Mouse (Mus musculus) neural tube, postnatal 0 days (tissue): ENCODE results near the gene Ilf3. TPM values are rescaled to one million over a fixed set of nuclear protein-coding genes. Genes with fewer than 3 reads are reported as not detected.

Experiments
- polyA plus RNA-seq: library from polyadenylated mRNA; unstranded; fragments of >200 nt; fragmentation: Nextera tagmentation; extraction: Ambion mirVana; gene quantifications from 2 replicates; pipeline ENCODE4 v1.2.1, GENCODE M21; 2015

Gene Ilf3
- 156 and 169 TPM in 2 replicates for polyA plus RNA-seq

DNA sequence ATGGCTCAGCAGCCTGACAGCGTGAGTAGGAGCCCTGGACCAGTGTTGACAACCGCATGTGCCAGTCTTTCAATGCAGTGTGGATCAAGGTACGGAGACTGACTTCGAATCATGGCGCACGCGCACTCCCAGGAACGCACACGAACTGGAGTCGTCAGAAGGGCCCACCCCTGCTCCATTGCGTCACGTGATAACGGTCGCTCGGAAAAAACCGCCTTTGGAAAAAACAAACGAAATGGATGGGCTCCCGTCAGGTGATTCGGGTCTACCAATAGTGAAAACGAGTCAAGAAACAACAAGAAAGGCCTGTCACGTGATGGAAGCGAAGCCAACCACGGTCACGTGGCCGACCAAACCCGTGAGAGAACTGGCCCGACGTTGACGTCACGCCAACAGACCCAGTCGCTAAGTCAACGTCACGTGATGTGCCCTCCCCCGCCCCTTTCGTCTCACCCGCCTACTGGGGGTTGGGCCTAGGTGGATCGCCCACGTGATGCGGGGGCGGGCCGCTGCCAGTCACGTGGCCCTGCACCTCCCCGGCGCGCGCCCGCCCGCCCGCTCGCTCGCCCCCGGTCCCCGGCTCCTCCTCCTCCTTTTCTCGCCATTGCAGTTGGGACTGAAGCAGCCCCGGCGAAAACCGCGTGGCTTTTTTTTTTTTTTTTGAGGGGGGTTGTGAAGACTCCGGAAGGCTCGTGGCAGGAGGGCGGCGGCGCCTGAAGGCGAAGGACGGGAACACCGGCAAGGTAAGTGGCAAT, at the start of gene Ilf3:
Gene Ilf3, plus strand, starts transcription at position 515 of the 755 bp plus-strand sequence.

DNA sequence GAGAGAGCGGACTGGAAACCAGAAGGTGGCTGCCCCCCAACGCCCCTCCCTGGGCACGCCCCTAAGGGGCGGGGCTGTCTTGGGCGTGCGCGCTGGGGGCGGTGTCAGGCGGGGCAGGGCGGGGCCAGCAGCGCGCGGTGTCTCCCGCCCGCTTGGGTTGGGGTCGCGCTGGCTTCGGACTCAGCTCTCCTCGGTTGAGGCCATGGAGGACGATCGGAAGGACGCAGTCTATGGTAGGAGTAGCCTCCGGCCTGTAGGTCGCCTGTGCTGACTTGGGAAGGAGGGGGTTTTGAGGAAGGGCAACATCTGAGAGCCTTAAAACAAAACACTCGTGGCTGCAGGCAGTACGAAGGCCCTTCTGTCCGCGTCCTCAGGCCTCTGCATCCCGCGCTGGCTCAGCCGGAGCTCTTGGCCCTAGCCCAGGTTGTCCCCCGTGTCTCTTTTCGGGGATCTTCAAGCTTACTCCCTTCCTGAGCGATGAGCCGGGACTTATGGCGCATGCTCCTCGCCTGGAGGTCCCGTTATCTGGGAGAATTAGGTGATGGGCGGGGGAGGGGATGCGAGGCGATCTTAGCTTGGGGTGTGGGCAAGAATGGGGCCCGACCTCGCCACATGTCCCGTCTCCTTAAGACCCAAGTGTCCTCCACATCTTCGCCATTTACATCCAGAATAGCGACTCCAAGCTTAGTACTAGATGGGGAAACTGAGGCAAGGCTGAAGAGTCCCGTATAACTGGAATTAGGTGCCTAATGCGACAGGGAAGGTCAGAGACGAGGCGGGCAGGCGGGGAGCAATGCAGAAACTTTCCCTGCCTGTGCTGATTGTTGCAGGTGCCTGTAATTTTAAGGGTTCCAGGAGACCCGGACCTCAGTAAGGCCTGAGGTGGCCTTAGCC, 46.8 kb upstream of the Ilf3 start, which contains the start of gene Slc44a2:
Gene Slc44a2, plus strand, starts transcription at position 80 of the 894 bp plus-strand sequence.

DNA sequence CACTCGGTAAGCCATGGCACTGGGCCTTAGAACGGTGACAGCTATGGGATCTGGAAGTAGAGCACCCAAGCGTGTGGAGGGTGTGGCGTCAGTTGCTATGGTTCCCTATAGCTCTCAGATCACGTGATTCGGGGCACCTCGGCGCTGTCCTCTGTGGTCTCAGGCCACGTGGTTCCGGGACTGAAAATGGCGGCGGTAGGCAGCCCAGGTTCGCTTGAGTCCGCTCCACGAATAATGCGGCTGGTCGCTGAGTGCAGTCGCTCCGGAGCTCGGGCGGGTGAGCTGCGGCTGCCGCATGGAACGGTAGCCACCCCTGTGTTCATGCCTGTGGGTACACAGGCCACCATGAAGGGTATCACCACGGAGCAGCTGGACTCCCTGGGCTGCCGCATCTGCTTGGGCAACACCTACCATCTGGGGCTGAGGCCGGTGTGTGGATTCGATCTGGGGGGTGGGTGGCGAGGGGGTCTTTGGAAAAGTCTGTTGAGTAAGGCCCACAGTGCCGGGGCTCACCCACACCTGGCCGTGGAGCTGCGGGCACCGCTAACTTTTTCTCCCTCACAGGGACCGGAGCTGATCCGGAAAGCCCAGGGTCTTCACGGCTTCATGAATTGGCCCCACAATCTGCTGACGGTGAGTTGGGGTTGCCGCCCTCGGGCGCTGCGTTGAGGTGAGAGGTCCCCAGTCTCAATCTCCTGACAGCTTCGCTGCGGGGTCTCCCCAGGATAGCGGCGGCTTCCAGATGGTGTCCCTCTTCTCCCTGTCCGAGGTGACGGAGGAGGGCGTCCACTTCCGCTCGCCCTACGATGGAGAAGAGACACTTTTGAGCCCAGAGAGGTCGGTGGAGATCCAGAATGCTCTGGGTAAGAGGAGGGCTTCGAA, 44.2 kb downstream of the Ilf3 start, which contains the start of gene Qtrt1:
Gene Qtrt1, plus strand, starts transcription at position 169 of the 882 bp plus-strand sequence.

DNA sequence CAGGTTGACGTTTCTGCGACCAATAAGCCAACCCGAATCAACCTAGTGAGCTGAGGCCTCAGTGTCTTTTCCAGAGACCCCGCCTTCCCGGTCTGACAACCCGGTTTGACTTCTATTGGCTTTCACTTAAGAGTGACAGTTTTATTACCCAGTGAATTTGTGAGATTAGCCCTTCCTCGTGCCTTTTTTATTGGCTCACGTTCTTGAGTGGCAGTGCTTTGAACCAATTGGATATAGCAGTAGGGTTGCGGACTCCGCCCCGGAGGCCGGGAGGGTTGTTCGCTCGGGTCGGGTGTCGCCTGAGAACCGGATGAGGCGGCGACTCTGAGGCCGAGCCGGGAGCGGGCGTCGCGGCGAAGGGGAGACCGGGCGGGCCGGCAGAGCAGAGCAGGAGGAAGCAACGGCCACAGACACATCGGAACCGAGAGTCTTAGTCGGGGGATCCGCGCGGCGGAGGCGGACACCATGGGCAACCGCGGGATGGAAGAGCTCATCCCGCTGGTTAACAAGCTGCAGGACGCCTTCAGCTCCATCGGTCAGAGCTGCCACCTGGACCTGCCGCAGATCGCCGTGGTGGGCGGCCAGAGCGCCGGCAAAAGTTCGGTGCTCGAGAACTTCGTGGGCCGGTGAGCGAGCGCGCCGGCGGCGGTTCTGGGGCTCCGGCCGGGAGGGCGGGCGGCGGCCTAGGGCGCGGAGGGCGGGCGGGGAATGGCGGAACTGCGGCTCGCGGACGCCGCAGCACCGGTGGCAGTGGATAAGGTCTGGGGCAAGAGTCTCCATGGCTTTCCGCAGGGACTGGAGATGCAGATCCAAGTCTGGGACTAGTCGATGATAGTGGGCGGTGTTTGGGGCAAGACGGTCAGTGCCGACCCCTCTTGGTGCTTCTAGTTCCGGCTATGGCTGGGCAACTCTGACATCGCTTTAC, 57.2 kb downstream of the Ilf3 start, which contains the start of gene Dnm2:
Gene Dnm2, plus strand, starts transcription at position 278 of the 925 bp plus-strand sequence.

Other genes with a start within 250 kb of the Ilf3 start
- 6.5 and 7.0 TPM in 2 replicates for gene Tyk2, start 236.6 kb upstream of the Ilf3 start, polyA plus RNA-seq
- 152 and 155 TPM in 2 replicates for gene Cdc37, start 217.9 kb upstream of the Ilf3 start, polyA plus RNA-seq
- gene Pde4a, start 202.2 kb upstream of the Ilf3 start, polyA plus RNA-seq = 49.6 and 56.9 TPM in 2 replicates
- 60.8 and 64.1 TPM in 2 replicates for gene Keap1, start 128.5 kb upstream of the Ilf3 start, polyA plus RNA-seq
- gene S1pr5, start 119.4 kb upstream of the Ilf3 start, polyA plus RNA-seq = 5.5 and 5.9 TPM in 2 replicates
- gene Atg4d, start 102.6 kb upstream of the Ilf3 start, polyA plus RNA-seq = 41.7 and 48.3 TPM in 2 replicates
- gene Kri1, start 79.9 kb upstream of the Ilf3 start, polyA plus RNA-seq = 11.8 and 12.0 TPM in 2 replicates
- gene Cdkn2d, start 76.5 kb upstream of the Ilf3 start, polyA plus RNA-seq = 157 and 165 TPM in 2 replicates
- 3.5 and 4.4 TPM in 2 replicates for gene Ap1m2, start 55.5 kb upstream of the Ilf3 start, polyA plus RNA-seq
- gene Slc44a2, start 47.2 kb upstream of the Ilf3 start, polyA plus RNA-seq = 47.3 and 53.9 TPM in 2 replicates
- 38.6 and 45.7 TPM in 2 replicates for gene Qtrt1, start 44.0 kb downstream of the Ilf3 start, polyA plus RNA-seq
- gene Dnm2, start 57.0 kb downstream of the Ilf3 start, polyA plus RNA-seq = 49.8 and 50.1 TPM in 2 replicates
- gene Tmed1, start 142.4 kb downstream of the Ilf3 start, polyA plus RNA-seq = 59.8 and 64.4 TPM in 2 replicates
- gene AB124611, start 158.3 kb downstream of the Ilf3 start, polyA plus RNA-seq = 1.2 and 1.6 TPM in 2 replicates
- 24.3 and 30.1 TPM in 2 replicates for gene Carm1, start 179.0 kb downstream of the Ilf3 start, polyA plus RNA-seq
- gene Timm29, start 224.9 kb downstream of the Ilf3 start, polyA plus RNA-seq = 48.5 and 49.7 TPM in 2 replicates
- gene Yipf2, start 225.0 kb downstream of the Ilf3 start, polyA plus RNA-seq = 18.7 and 21.2 TPM in 2 replicates
- 62.2 and 75.6 TPM in 2 replicates for gene Smarca4, start 248.3 kb downstream of the Ilf3 start, polyA plus RNA-seq